Mouse (Mus musculus): ENCODE measurements at regions not wholly inside any gene's neighbourhood (a gene's known extent, or its start where the extent isn't known, plus 50 kb on each side); places are given as distances from the start of the nearest gene placed in this dataset.

- Histone ChIP-seq H3K27ac (no peak overlapping the region), H3K4me1 (ENCODE audit: control insufficient read depth, insufficient read depth, low read length) (no peaks in the 10 kb centered on the region), H3K4me3 (no peak overlapping the region), H3K9ac (ENCODE audit: low read depth, low read length) (no peak overlapping the region), H3K27me3 (ENCODE audit: control insufficient read depth, insufficient read depth, low read length) (no peaks in the 10 kb centered on the region), H3K79me2 (replicated peaks; ENCODE audit: control insufficient read depth, insufficient read depth, low read length) (no peaks in the 10 kb centered on the region), H3K36me3 (ENCODE audit: control insufficient read depth, insufficient read depth, low read length) (no peaks in the 10 kb centered on the region)
- intact Hi-C loops (cut with DNase I): no loop called here
- DNase-seq: no peak
- WGBS: 74% methylated on average over 6 of the region's 6 CpGs
- TF ChIP-seq EP300 (IDR thresholded peaks at IDR 0.05; ENCODE audit: insufficient read depth, low read depth, low read length): no peak
- no peak for TF ChIP-seq POLR2A (IDR thresholded peaks at IDR 0.05; ENCODE audit: insufficient read depth, low read depth, low read length)
- no peak for TF ChIP-seq CTCF (IDR thresholded peaks at IDR 0.05)
These were observed 815.0 kb upstream of the Adgrl2 start for GRCm38 (mm10) chr3:149805345-149805744.

GRCm38 (mm10) chr3:149796123-149796522, 805.8 kb upstream of the Adgrl2 start:
- WGBS: 39% methylated on average over 2 of the region's 2 CpGs
- H3K4me1 ChIP-seq (ENCODE audit: control insufficient read depth, insufficient read depth, low read length): no peaks in the 10 kb centered on the region
- no peak overlapping the region for H3K27ac ChIP-seq
- intact Hi-C loops (cut with DNase I): no loop called here
- no peaks in the 10 kb centered on the region for H3K36me3 ChIP-seq (ENCODE audit: control insufficient read depth, insufficient read depth, low read length)
- no peaks in the 10 kb centered on the region for H3K27me3 ChIP-seq (ENCODE audit: control insufficient read depth, insufficient read depth, low read length)
- DNase-seq: no peak
- no peak overlapping the region for H3K4me3 ChIP-seq
- H3K9ac ChIP-seq (ENCODE audit: low read depth, low read length): no peak overlapping the region
- H3K79me2 ChIP-seq (replicated peaks; ENCODE audit: control insufficient read depth, insufficient read depth, low read length): no peaks in the 10 kb centered on the region
- no peak for TF ChIP-seq CTCF (IDR thresholded peaks at IDR 0.05)
- no peak for TF ChIP-seq EP300 (IDR thresholded peaks at IDR 0.05; ENCODE audit: insufficient read depth, low read depth, low read length)
- no peak for TF ChIP-seq POLR2A (IDR thresholded peaks at IDR 0.05; ENCODE audit: insufficient read depth, low read depth, low read length)

- H3K4me1 ChIP-seq (ENCODE audit: control insufficient read depth, insufficient read depth, low read length): no peaks in the 10 kb centered on the region
- no peak overlapping the region for H3K4me3 ChIP-seq
- no peaks in the 10 kb centered on the region for H3K79me2 ChIP-seq (replicated peaks; ENCODE audit: control insufficient read depth, insufficient read depth, low read length)
- no peak for TF ChIP-seq POLR2A (IDR thresholded peaks at IDR 0.05; ENCODE audit: insufficient read depth, low read depth, low read length)
- intact Hi-C loops (cut with DNase I): no loop called here
- WGBS: 72% methylated on average over 2 of the region's 2 CpGs
- no peaks in the 10 kb centered on the region for H3K27me3 ChIP-seq (ENCODE audit: control insufficient read depth, insufficient read depth, low read length)
- no peak for DNase-seq
- H3K9ac ChIP-seq (ENCODE audit: low read depth, low read length): no peak overlapping the region
- H3K36me3 ChIP-seq (ENCODE audit: control insufficient read depth, insufficient read depth, low read length): no peaks in the 10 kb centered on the region
- no peak overlapping the region for H3K27ac ChIP-seq
These were observed 801.2 kb upstream of the Adgrl2 start for GRCm38 (mm10) chr3:149791593-149791992.

GRCm38 (mm10) chr3:149786096-149786495, 795.7 kb upstream of the Adgrl2 start:
- no peaks in the 10 kb centered on the region for H3K27me3 ChIP-seq (ENCODE audit: control insufficient read depth, insufficient read depth, low read length)
- DNase-seq: no peak
- 88% methylated on average over 2 of the region's 2 CpGs for WGBS
- H3K4me3 ChIP-seq: no peak overlapping the region
- H3K79me2 ChIP-seq (replicated peaks; ENCODE audit: control insufficient read depth, insufficient read depth, low read length): no peaks in the 10 kb centered on the region
- TF ChIP-seq CTCF (IDR thresholded peaks at IDR 0.05) (no peak), EP300 (IDR thresholded peaks at IDR 0.05; ENCODE audit: insufficient read depth, low read depth, low read length) (no peak), POLR2A (IDR thresholded peaks at IDR 0.05; ENCODE audit: insufficient read depth, low read depth, low read length) (no peak)
- no peaks in the 10 kb centered on the region for H3K4me1 ChIP-seq (ENCODE audit: control insufficient read depth, insufficient read depth, low read length)
- no peak overlapping the region for H3K27ac ChIP-seq
- H3K36me3 ChIP-seq (ENCODE audit: control insufficient read depth, insufficient read depth, low read length): no peaks in the 10 kb centered on the region
- H3K9ac ChIP-seq (ENCODE audit: low read depth, low read length): no peak overlapping the region
- intact Hi-C loops (cut with DNase I): no loop called here

- H3K79me2 ChIP-seq (replicated peaks; ENCODE audit: control insufficient read depth, insufficient read depth, low read length): no peaks in the 10 kb centered on the region
- WGBS: 80% methylated on average over 2 of the region's 2 CpGs
- H3K4me3 ChIP-seq: no peak overlapping the region
- no peak for TF ChIP-seq POLR2A (IDR thresholded peaks at IDR 0.05; ENCODE audit: insufficient read depth, low read depth, low read length)
- TF ChIP-seq CTCF (IDR thresholded peaks at IDR 0.05): no peak
- no peak for TF ChIP-seq EP300 (IDR thresholded peaks at IDR 0.05; ENCODE audit: insufficient read depth, low read depth, low read length)
- H3K27ac ChIP-seq: no peak overlapping the region
- H3K9ac ChIP-seq (ENCODE audit: low read depth, low read length): no peak overlapping the region
- intact Hi-C loops (cut with DNase I): no loop called here
- no peaks in the 10 kb centered on the region for H3K36me3 ChIP-seq (ENCODE audit: control insufficient read depth, insufficient read depth, low read length)
- H3K4me1 ChIP-seq (ENCODE audit: control insufficient read depth, insufficient read depth, low read length): no peaks in the 10 kb centered on the region
- DNase-seq: no peak
- H3K27me3 ChIP-seq (ENCODE audit: control insufficient read depth, insufficient read depth, low read length): no peaks in the 10 kb centered on the region
These were observed 793.7 kb upstream of the Adgrl2 start for GRCm38 (mm10) chr3:149783903-149784608.

- TF ChIP-seq EP300 (IDR thresholded peaks at IDR 0.05; ENCODE audit: insufficient read depth, low read depth, low read length) (no peak), POLR2A (IDR thresholded peaks at IDR 0.05; ENCODE audit: insufficient read depth, low read depth, low read length) (no peak), CTCF (IDR thresholded peaks at IDR 0.05) (no peak)
- 88% methylated on average over 2 of the region's 2 CpGs for WGBS
- intact Hi-C loops (cut with DNase I): no loop called here
These were observed 777.6 kb upstream of the Adgrl2 start for GRCm38 (mm10) chr3:149767847-149768421.

More at GRCm38 (mm10) chr3:149767847-149768421, 777.6 kb upstream of the Adgrl2 start:
- no peaks in the 10 kb centered on the region for H3K27me3 ChIP-seq (ENCODE audit: control insufficient read depth, insufficient read depth, low read length)
- no peaks in the 10 kb centered on the region for H3K79me2 ChIP-seq (replicated peaks; ENCODE audit: control insufficient read depth, insufficient read depth, low read length)
- no peak overlapping the region for H3K27ac ChIP-seq
- H3K9ac ChIP-seq (ENCODE audit: low read depth, low read length): no peak overlapping the region
- no peaks in the 10 kb centered on the region for H3K4me1 ChIP-seq (ENCODE audit: control insufficient read depth, insufficient read depth, low read length)
- H3K36me3 ChIP-seq (ENCODE audit: control insufficient read depth, insufficient read depth, low read length): no peaks in the 10 kb centered on the region
- no peak overlapping the region for H3K4me3 ChIP-seq
- no peak for DNase-seq
